Mouse (Mus musculus) heart, postnatal 0 days (tissue): ENCODE measurements around the gene Ptprn2. TPM values are rescaled to one million over a fixed set of nuclear protein-coding genes. Genes with fewer than 3 reads are reported as not detected.
"Not testable (repeated sequence)": the region's sequence is repeated elsewhere in the genome, so short reads cannot be mapped to it uniquely, and the experiment has no call there.

ENCODE experiments used
- ATAC-seq: fragments of 200-750 bp; cut with Nextera tagmentation; 2 replicates; pipeline ENCODE4 v1.8.0; 2017; ENCODE audit warnings: low read depth, moderate number of reproducible peaks, moderate library complexity; ENCODE audit not compliant: insufficient read depth
- DNase-seq: peaks from one replicate; pipeline ENCODE4 v3.0.0-alpha.2; 2016; ENCODE audit warnings: low spot score
- H3K27ac ChIP-seq: fragments of 300-500 bp; sonication (generic); 2 replicates; pipeline ENCODE4 v1.5.1; 2014; ENCODE audit warnings: low read depth, mild to moderate bottlenecking
- H3K27me3 ChIP-seq: fragments of 300-500 bp; sonication (generic); 2 replicates; pipeline ENCODE4 v1.6.1; 2014; ENCODE audit warnings: low read length, mixed read lengths; ENCODE audit not compliant: control insufficient read depth, insufficient read depth
- H3K36me3 ChIP-seq: fragments of 300-500 bp; sonication (generic); replicated peaks from 2 replicates; pipeline ENCODE4 v1.6.1; 2014; ENCODE audit warnings: low read length, mixed read lengths; ENCODE audit not compliant: control insufficient read depth, insufficient read depth
- H3K4me1 ChIP-seq: fragments of 300-500 bp; sonication (generic); 2 replicates; pipeline ENCODE4 v1.6.1; 2014; ENCODE audit warnings: antibody characterized with exemption; ENCODE audit not compliant: control insufficient read depth, insufficient read depth
- H3K4me2 ChIP-seq: fragments of 300-500 bp; sonication (generic); 2 replicates; pipeline ENCODE4 v1.6.1; 2014; ENCODE audit warnings: low read depth, mild to moderate bottlenecking, low read length, moderate library complexity
- H3K4me3 ChIP-seq: fragments of 300-500 bp; sonication (generic); 2 replicates; pipeline ENCODE4 v1.5.1; 2014; ENCODE audit warnings: low read depth, low read length
- H3K9ac ChIP-seq: fragments of 300-500 bp; sonication (generic); replicated peaks from 2 replicates; pipeline ENCODE4 v1.6.1; 2014; ENCODE audit warnings: low read depth, low read length, mixed read lengths
- H3K9me3 ChIP-seq: fragments of 300-500 bp; sonication (generic); replicated peaks from 2 replicates; pipeline ENCODE4 v1.6.1; 2016; ENCODE audit warnings: low read length; ENCODE audit not compliant: control insufficient read depth
- CTCF ChIP-seq: IDR thresholded peaks from 2 replicates; pipeline ENCODE4 v1.5.1; 2016; ENCODE audit warnings: antibody characterized with exemption, control low read depth, low read depth
- EP300 ChIP-seq: IDR thresholded peaks from 2 replicates; pipeline ENCODE4 v1.6.1; 2016; ENCODE audit warnings: antibody characterized with exemption, low read depth
- WGBS: fragments of 180-500 bp; shearing (Covaris S2); extraction: QIAGEN DNeasy Blood & Tissue Kit; methylation state at CpG from one replicate; pipeline ENCODE4 v1.1.7; 2014; 5-methylcytosine and 5-hydroxymethylcytosine counted together
- polyA plus RNA-seq: library from polyadenylated mRNA; unstranded; fragments of >200 nt; fragmentation: Nextera tagmentation; extraction: Ambion mirVana; gene quantifications from 2 replicates; pipeline ENCODE4 v1.2.1, GENCODE M21; 2015
- total RNA-seq: library from RNA; depleted of rRNA; stranded (reverse); fragments of >200 nt; gene quantifications from 2 replicates; pipeline ENCODE4 v1.2.3, GENCODE M21; 2014; ENCODE audit warnings: low replicate concordance

Gene Ptprn2
- total and polyA plus RNA-seq, 2 experiments from 2014 or later = not detected

- H3K27ac ChIP-seq = no peak overlapping the region
- H3K9ac ChIP-seq = no peak overlapping the region
- H3K27me3 ChIP-seq = no peaks in the 10 kb centered on the region
- H3K4me1 ChIP-seq = no peaks in the 10 kb centered on the region
- H3K9me3 ChIP-seq = no peaks in the 10 kb centered on the region
- no peak for ATAC-seq
- H3K4me2 ChIP-seq = no peak overlapping the region
- no peak overlapping the region for H3K4me3 ChIP-seq
- no peak for DNase-seq
- H3K36me3 ChIP-seq = no peaks in the 10 kb centered on the region
- TF ChIP-seq EP300 (no peak), CTCF (no peak)
- 70% methylated on average over 2 of the region's 2 CpGs for WGBS
Observed at GRCm38 (mm10) chr12:116567170-116567569, 81.7 kb downstream of the Ptprn2 start.

DNA sequence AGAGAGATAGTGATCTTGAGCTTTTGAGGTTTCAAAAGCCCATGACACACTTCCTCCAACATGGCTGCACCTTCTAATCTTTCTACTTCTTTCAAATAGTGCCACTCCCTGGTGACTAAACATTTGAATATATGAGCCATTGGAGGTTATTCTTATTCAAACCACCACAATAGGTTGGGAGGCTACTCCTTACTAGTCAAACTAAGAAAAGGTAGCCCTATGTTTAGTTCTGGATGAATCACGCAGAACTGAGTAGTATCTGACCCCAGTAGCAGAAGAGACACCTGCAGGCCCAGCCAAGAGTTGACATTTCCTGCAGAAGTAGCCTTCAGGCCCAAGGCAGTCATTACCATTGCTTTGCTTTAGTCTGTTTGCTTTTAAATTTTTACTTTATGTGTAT lies 84.0 kb downstream of the Ptprn2 start:
- no peak overlapping the region for H3K9ac ChIP-seq
- ATAC-seq = no peak
- H3K27me3 ChIP-seq = no peaks in the 10 kb centered on the region
- H3K9me3 ChIP-seq = no peaks in the 10 kb centered on the region
- H3K36me3 ChIP-seq = no peaks in the 10 kb centered on the region
- 50% methylated on average over 1 of the region's 1 CpGs for WGBS
- H3K27ac ChIP-seq = no peak overlapping the region
- DNase-seq = no peak
- TF ChIP-seq EP300 (no peak), CTCF (no peak)
- no peaks in the 10 kb centered on the region for H3K4me1 ChIP-seq
- no peak overlapping the region for H3K4me2 ChIP-seq
- no peak overlapping the region for H3K4me3 ChIP-seq

- Histone ChIP-seq H3K9ac (no peak overlapping the region), H3K27me3 (no peaks in the 10 kb centered on the region), H3K9me3 (no peaks in the 10 kb centered on the region), H3K27ac (no peak overlapping the region), H3K4me2 (no peak overlapping the region), H3K36me3 (no peaks in the 10 kb centered on the region), H3K4me3 (no peak overlapping the region), H3K4me1 (no peaks in the 10 kb centered on the region)
- TF ChIP-seq CTCF = no peak
- no peak for TF ChIP-seq EP300
- 62% methylated on average over 5 of the region's 5 CpGs for WGBS
- no peak for ATAC-seq
- no peak for DNase-seq
Observed at GRCm38 (mm10) chr12:116574102-116574501, 88.6 kb downstream of the Ptprn2 start.

DNA sequence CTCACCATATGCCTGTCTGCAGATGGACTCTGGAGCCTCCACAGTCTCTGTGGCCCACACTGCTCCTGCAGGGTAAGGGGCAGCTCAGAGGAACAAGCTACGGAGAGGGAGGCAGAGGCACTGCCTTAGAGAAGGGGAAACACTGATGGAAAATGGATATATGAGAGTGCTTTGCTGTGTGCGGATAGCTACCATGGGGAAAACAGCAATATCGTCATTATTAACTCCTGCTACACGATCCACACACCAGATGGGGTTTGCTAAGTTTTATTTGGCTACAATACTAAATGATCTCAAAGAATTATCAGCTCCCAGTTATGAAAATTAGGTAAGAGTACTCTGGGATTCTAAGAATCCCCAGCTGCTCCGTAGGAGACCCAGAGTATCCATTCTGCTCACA lies 89.2 kb downstream of the Ptprn2 start:
- no peaks in the 10 kb centered on the region for H3K36me3 ChIP-seq
- ATAC-seq (no peak), DNase-seq (no peak)
- H3K4me2 ChIP-seq = no peak overlapping the region
- no peaks in the 10 kb centered on the region for H3K9me3 ChIP-seq
- no peak overlapping the region for H3K9ac ChIP-seq
- no peak overlapping the region for H3K4me3 ChIP-seq
- H3K27me3 ChIP-seq = no peaks in the 10 kb centered on the region
- WGBS = 65% methylated on average over 5 of the region's 5 CpGs
- TF ChIP-seq EP300 (no peak), CTCF (no peak)
- H3K4me1 ChIP-seq = no peaks in the 10 kb centered on the region
- no peak overlapping the region for H3K27ac ChIP-seq

DNA sequence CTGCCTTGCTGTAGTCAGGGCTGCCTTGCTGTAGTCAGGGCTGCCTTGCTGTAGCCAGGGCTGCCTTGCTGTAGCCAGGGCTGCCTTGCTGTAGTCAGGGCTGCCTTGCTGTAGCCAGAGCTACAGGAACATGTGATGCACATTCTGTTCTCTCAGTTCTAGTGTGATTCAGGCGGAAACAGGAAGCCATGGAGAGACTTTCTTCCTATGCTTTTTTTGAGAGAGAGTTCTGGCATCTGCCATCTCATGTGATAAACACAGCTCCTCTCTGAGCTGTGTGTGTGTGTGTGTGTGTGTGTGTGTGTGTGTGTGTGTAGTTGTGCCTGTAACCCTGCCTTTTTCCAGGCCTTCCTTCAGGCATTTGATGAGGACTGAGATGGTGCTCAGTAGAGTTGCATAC lies 92.4 kb downstream of the Ptprn2 start:
- H3K4me1 ChIP-seq, H3K27me3 ChIP-seq, H3K36me3 ChIP-seq, H3K4me3 ChIP-seq, H3K9ac ChIP-seq, H3K27ac ChIP-seq, DNase-seq, H3K9me3 ChIP-seq, H3K4me2 ChIP-seq, ATAC-seq: not testable (repeated sequence)
- WGBS = 40% methylated on average over 1 of the region's 1 CpGs

GRCm38 (mm10) chr12:116580827-116581544 lies 95.5 kb downstream of the Ptprn2 start:
- Histone ChIP-seq H3K27ac (no peak overlapping the region), H3K27me3 (no peaks in the 10 kb centered on the region), H3K9me3 (no peaks in the 10 kb centered on the region), H3K36me3 (no peaks in the 10 kb centered on the region), H3K9ac (no peak overlapping the region), H3K4me2 (no peak overlapping the region), H3K4me3 (no peak overlapping the region), H3K4me1 (no peaks in the 10 kb centered on the region)
- WGBS = 54% methylated on average over 8 of the region's 8 CpGs
- ATAC-seq (no peak), DNase-seq (no peak)
- TF ChIP-seq EP300 (no peak), CTCF (no peak)
